Mouse (Mus musculus) layer of hippocampus, postnatal 10 days (tissue): ENCODE data around the gene Srd5a1. TPM values are rescaled to one million over a fixed set of nuclear protein-coding genes. Genes with fewer than 3 reads are reported as not detected.
A peak's percentile ranks its signal among the peaks of the same experiment; 100 is the strongest.
"Not testable (repeated sequence)": the region's sequence is repeated elsewhere in the genome, so short reads cannot be mapped to it uniquely, and the experiment has no call there.

Source experiments
- DNase-seq, 2 experiments: peaks; one replicate each; pipeline ENCODE4 v3.0.0; 2021; ENCODE audit warnings: low spot score in 2 of 2
- long read RNA-seq: library from polyadenylated mRNA; stranded (forward); transcript quantifications from one replicate; pipeline ENCODE4 v2.0.0, GENCODE M21; 2023
- total RNA-seq, 2 experiments: library from RNA; stranded (reverse); gene quantifications; 2 replicates each; pipeline ENCODE4 v1.2.3; 2021

The Srd5a1 gene
- 10 to 100 TPM; 22.9 TPM for total RNA-seq
- long read RNA-seq, transcript Srd5a1-202 (5 exons, 2,644 nt), result major isoform, 13 of 16 reads
- long read RNA-seq, partial matches to known transcripts, result 0 of 16 reads
- long read RNA-seq, other reads (novel, unspliced or antisense), result 1 of 16 reads

DNA sequence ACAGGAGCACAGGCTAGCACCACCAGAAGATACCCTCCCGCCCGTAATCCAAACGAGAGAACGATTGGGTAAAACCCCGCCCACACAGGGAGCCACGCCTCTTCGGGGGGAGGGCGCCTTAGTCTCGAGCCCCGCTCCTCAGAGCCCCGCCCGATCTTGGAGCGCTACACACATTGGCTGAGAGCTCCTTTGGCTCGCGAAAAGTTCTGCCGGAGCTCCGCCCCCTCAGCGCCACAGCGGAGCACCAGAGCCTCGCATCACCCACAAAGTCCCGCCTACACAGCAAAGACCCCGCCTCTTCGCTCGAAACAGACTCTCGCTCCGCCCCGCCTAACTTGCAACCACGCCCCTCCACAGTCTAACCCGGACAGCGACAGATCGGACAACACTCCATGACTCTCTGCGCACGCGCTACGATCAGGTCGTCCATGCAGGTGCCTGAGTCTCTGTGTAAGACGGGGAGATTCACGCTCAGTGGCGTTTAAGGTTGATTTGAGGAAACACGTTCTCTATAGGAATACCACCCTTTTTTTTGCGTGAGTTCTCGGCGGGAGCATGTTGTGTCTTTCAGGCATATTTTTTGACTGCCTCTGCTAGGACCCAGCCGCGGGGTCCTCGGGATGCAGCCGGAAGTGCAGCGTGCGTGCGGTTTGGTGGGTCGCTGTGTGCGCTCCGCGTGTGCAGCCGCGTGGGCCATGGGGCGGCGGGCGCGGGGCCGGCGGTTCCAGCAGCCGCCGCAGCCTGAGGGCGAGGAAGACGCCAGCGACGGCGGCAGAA lies at the start of gene Srd5a1:
Srd5a1 (minus strand) TSS at position 45 of the 777 bp plus-strand sequence.
- DNase-seq, result peak; percentile 98 to 99

DNA sequence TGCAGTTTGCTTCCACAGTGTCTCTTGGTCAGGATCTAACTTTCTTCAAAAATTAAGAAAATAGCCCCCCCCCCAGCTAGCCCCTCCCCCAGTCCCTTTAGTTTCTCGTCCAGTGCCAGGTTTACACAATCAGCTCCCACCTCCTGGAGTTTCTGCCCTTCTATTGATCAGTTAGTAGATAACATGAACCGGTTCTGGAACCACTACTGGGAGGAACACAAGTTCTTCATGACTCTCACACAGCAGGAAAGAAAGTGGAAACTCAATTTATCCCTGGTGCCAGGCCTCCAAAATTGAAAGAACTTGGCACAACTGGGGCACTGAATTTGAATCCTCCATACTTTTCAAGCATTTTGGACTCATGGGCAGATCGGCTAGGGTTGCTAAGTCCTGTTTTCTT lies 43.3 kb upstream of the Srd5a1 start:
- DNase-seq, result no peak

DNA sequence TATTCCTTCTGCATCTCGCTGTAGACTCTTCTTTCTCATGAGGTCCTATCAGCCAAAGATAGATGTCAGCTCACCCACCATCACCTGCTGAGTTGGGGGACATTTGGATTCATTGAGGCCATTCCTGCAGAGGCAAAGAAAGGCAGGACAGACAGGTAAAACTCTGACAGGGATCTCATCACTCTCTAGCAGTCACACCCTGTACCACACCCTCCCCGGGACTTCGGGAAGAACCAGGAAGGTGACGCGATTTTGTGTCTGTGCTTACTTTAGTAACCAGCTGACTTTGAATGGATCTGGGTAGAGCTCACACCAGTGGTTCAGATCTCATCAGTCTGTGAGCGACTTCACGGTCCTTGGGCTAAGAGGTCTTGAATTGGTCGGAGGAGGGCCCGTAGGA lies 35.2 kb upstream of the Srd5a1 start:
- no peak for DNase-seq

DNA sequence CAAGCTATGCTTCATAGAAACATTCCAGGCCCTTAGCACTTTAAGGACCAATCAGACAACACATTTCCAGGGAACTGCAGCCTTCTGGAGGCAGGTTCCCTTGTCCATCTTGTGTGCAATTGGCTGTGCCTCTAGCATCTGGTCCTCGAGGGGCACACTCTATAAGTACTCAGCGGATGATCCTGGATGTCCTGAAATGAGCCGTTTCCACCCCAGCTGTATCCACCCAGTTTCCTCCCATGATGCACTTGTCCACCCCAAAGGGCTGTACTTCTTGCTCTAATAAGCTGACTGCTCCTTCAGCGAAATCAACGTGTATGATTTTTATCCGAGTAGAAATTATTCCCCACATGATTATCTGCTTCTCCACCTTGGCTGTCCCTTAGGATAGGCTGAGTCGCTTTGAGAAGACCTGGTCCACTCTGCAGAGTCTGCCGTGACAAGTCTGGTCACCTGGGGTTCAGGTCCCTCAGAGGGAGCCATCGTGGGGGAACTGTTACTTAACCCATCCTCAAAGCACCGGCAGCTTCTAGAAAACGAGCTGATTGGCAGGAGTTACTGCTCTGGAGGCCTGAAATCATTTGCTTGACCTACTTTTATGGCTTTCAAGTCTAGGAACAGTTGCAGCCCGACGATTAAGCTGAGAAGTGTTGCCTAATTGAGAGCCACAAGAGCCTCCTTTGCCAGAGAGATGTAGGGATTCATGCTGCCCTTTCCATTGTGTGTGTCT lies 34.6 kb upstream of the Srd5a1 start:
- DNase-seq, result peak in 1 of 2 experiments; percentile 7

DNA sequence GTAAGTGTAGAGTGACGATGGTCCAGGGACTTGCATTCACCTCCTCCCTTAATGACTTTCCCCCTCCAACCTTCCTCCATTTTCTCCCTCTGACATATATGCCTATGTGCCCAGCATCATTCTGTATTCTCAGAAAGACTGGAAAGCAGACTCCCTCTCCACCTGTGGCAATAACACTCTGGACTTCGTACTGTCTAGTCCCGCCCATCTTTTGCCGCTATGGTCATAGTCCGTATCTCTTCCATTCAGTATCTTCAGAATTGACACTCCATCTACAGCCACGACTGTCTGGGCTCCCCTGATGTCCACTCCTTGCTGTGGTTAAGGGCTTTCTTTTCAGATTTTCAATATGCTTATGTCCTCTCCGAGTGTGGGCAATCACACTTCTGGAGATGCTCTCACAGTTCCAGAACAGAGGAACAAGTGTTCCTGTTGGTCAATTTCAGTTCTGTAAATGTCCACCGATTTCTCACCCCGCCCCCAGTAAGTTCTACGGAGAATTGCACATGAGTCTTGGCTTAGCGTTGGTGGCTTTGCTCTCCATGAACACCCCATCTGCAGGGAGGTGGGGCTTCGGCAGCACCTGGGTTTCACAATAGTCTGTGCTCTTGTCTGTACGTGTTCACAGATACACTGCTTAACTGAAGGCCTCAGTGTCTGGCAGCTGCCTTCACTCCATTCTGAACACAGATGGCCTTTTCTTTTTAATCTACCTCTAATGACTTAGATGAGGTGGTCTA lies 33.4 kb upstream of the Srd5a1 start:
- peak in 1 of 2 experiments; percentile 8 for DNase-seq

DNA sequence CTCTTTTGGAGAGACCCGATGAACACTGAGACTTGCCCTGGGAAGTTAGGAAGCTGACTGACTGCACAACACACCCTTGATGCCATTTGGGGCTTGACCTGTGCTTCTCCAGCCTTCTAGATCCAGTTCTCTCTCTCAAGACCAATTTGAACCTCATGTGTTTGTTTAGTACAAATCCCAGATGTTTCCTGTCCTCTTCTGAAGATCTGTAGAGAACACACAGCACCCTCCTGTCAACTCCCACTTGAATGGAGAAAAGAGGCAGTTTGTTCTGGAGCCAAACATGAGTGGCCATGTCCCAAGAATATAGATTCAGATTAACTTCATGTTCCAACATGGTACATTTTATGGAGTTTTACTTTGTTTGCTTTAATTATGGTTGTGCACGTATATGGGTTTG lies 32.7 kb upstream of the Srd5a1 start:
- DNase-seq, result no peak

DNA sequence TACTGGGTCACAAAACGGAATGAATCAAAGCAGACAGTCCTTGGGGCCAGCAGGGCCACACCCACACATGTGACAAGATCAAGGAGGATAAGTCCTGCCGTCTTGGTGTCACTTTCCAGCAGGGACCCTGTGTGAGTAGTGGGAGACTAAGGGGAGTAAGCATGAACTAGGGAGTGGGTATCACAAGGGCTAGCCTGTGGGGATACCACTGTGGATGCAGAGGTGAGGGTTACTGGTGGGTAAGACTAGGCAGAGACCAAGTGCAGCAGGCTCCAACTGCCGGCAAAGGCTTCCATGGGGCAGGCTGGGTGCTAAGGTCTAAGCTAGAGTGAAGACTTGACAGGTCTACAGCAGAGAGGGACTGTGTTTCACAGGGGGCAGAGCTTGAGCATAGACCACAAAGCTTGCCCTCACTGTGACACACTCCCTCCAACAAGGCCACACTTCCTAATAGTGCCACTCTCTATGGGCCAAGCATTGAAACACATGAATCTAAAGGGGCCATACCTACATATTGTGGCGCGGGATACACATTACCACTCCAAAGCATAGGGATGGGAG lies 31.5 kb upstream of the Srd5a1 start:
- no peak for DNase-seq

DNA sequence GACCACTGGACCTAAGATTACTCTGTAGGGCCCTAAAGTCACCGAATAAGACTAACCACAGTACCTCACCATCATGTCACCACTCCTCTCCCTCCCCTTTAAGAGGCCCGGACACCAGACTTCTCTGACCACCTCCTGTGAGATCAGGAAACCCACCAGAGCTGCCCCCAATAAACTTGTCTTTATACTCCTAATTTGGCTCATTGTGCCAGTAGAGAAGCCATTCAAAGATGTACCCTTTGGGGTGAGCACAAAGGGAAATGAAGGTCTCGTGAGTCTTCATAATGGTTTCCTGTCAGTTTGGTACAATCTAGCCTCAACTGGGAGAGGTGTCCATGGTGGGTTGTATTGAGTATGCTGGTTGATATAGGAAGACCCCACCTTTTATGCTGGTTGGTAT lies 29.8 kb upstream of the Srd5a1 start:
- DNase-seq, result no peak

DNA sequence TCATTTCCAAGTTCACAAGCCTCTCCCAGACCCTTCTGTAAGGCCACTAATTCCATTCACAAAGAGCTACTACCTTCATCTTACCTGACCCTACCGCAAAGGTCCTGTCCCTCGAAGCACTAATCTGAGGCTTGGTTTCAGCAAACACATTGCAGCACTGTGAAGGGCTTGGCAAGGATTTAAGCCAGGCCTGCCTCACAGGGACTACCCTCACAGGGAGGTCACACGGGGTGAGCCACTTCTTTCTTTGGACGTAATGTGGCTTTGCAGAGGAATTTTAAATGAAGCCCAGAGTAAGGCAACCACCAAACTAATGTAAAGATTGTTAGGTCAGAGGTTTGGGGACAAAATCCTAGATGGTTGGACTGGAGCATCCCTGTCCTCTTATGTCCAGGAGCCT lies 29.3 kb upstream of the Srd5a1 start:
- DNase-seq, result no peak

DNA sequence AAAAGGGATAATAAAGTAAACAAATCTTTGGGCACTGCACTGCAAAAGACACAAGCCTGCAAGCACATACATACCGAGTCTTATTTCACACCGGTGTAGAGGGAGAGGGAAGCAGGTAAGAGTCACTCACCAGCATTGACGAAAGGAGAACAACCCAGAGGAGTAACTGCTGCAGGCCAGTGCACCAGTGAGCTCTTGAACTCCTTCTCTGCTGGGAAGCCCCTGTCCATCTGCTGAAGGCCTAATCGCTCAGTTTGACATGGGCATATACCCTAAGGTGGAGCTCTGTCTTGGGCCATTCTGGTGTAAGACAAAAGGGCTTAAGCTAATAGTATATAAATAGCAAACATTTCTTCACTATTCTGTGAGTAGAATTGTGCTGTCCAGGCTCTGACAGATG lies 28.9 kb upstream of the Srd5a1 start:
- no peak for DNase-seq

DNA sequence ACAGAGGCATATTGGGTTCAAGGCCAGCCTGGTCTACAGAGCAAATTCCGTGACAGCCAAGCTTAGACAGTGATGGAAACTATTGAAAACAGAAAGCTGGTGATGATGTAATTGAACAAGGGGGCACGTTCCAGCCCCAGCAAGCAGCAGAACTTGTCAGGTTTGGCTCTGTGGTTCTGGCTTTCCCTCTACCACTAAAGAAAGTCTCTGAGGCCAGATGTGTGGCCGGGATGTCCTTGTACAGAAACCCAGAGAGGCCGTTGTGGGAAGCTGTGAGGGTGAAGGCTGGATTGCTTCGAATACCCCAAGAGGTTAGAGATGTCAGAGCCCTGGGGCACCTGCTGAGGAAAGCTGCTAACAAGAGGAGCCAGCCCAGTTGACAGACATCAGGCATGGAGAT lies 28.0 kb upstream of the Srd5a1 start:
- DNase-seq, result no peak

DNA sequence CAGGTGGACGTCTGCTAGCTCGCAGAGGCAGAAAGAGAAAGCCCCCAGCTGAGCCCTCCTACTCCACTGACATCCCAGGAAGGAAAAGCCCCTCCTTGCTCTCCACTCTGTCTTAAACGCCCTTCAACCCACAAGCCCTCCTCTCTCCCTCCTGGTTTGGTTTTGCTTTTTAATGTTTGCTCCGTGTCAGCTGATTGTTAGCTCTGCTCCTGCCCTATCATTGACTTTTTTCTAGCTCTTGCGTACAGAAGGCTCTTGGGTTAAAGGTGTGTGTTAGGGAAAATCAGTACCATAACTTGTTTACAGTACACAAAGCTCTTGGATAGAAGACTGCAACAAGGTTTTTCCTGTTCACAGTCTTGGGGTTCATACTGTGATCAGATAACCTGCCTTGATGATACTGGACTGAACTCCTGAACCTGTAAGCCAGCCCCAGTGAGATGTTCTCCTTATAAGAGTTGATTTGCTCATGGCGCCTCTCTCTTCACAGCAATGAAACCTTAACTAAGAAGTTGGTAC lies 26.9 kb upstream of the Srd5a1 start:
- no peak for DNase-seq

DNA sequence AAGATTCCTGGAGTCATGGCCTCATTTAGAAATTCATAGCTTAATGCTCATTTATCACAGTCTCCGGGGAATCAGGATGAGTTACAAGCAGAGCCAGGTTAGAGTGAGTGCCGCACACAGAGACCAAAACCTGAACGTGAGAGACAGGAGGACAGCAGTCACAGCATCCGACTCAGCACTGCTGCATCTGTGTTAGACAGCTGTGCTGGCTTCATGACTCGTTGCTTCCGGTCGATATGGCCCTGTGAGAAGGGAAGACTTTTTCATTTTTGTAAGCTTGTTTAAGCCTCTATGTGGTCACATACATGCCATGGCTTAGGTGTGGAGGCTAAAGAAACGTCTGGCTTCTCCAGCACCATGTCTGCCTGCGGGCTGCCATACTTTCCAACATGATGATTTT lies 26.4 kb upstream of the Srd5a1 start:
- no peak for DNase-seq

DNA sequence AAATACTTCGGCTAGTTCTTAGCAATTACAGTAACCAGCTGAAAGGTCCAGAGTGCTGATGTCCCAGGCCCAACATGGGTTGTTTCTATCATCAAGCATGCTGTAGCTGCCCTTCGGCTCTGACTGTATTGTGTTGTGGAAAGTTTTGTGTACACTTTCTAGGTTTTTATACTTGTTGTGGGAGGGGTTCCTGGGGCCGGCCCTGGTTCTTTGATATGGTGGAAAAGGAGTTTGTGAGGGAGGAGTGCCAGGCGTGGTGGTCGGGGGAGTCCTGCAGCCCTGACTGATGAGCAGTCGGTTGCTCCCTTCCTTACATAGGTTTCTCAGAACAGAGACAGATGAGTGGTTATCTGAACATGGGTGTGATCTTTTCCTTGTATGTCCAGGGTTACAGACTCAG lies 25.6 kb upstream of the Srd5a1 start:
- no peak for DNase-seq

DNA sequence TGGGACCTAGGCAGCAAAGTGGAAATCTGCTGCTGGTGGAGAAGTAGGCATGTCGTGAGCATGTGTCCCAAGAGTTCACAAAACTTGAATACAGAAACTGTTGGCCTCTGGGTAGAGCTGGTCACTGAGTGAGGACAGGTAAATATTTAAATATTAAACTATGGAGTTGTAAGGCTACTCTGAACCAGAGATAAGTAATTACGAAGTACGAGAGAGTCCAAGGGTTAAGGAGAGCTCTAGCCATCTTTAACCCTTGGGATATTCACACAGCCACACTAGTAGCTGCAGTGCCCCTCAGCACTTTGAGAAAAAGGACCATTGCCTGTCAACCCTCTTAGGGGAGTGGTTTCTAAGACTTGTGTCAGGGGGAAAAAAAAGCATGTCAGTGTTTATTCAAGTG lies 25.1 kb upstream of the Srd5a1 start:
- DNase-seq, result no peak

DNA sequence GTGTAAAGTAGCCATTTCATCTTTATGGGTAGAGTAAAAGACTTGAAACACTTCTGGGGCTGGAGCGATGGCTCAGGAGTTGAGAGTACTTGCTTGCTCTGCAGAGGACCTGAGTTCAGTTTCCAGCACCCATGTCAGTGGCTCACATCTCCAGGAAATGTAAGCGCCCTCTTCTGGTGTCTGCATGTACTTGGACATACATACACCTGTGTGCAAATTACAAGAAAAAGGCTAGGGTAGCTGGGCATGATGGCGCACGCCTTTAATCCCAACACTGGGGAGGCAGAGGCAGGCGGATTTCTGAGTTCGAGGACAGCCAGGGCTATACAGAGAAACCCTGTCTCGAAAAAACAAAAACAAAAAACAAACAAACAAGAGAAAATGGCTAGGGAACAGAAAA lies 24.6 kb upstream of the Srd5a1 start:
- not testable (repeated sequence) for DNase-seq

DNA sequence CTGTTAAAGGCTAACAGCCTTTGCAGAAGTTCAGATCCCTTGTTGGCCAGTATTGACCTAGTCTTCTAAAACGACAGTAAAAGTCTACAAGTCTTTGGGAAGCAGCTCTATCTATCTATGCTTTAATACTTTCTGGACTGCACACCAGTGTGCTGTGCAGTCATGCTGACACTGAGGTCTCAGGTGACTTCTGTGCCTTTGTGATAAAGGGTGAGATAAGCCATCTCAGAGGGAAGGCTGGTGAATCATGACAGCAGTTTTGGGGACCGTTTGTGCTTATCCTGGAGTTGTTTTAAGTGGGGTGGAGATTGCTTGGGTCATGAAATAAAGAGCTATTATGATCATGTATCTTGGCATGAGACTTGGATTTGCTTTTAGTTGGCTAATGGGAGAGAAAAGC lies 22.7 kb upstream of the Srd5a1 start:
- no peak for DNase-seq

DNA sequence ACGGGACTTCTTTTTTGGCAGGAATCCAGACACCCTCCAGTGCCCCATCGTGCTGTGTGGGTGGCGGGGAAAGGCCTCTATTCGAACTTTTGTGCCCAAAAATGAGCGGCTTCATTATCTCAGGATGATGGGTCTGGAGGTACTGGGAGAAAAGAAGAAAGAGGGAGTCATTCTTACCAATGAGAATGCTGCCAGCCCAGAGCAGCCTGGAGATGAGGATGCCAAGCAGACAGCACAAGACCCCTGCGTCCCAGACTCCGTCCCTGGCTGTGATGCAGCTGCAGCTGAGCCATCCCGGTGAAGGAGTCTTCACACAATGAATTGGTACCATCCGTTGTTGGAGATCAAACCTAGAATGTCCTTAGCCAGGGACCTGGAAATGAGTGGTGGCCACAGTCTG lies 22.3 kb upstream of the Srd5a1 start:
- no peak for DNase-seq

DNA sequence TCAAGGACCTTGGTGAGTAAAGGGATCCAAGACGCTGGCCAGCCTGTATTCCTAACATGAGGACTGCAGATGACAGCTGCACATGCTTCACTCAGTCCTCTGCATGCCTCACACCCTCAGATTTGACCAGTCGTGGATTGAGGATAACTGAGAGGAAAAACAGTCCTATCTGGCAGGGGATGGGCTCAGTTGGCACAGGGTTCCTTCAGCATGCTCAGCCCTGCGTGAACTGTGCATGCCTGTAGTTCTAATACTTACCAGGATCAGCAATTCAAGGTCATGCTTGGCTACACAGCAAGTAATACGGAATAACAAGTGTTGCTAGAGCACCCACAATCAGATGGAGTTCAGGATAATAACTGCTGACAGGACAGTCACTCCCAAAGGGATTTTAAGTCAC lies 20.4 kb upstream of the Srd5a1 start:
- DNase-seq, result no peak

DNA sequence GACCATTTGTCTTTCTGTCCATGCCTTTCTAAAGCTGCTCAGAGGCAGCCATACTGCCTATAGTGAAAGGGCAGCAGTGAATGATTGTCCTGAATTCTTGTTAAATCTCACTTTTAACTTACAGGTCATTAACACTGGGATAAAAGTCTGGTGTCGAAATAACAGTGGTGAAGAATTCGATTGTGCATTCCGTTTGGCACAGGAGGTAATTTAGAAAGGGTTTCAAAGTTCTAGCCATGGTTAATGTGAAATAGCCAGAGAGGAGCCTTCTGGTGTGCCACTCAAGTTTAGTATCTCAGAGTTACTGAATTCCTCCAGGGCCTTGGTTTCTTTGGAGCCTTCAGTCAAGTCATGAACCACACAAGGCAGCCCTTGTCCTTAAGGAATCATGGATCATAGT lies 19.9 kb upstream of the Srd5a1 start:
- no peak for DNase-seq

DNA sequence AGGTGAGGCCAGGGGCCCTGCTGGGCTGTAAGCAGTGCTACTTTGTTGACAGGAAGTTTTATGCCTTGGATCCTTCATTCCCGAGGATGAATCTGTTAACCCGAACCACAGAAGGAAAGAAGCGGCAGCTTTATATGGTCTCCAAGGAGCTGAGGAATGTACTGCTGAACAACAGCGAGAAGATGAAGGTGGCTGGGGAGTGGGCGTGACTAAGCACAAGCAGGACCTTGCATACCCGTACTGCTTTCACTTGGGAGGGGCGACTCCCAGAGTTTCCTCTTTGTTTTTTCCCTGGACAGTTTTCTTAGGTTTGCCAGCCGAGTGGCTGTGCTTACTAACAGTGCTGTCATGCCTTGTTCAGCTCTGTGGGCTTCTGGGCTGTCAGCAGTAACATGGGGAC lies 19.3 kb upstream of the Srd5a1 start:
- no peak for DNase-seq
